Mouse (Mus musculus) kidney, adult 2 months (tissue): ENCODE measurements around the gene Rasl12. TPM values are rescaled to one million over a fixed set of nuclear protein-coding genes. Genes with fewer than 3 reads are reported as not detected.

Experiments
- DNase-seq: peaks from one replicate; pipeline ENCODE4 v3.0.0; 2021
- H3K27ac ChIP-seq: fragments of 200-500 bp; 2 replicates; pipeline ENCODE4 v1.5.1; 2012; ENCODE audit warnings: low read depth, low read length, control low read depth, inconsistent platforms; ENCODE audit not compliant: insufficient read depth
- H3K27me3 ChIP-seq: fragments of 200-500 bp; replicated peaks from 2 replicates; pipeline ENCODE4 v1.6.1; 2012; ENCODE audit warnings: mild to moderate bottlenecking, moderate library complexity, low read length, inconsistent platforms; ENCODE audit not compliant: control insufficient read depth, insufficient read depth
- H3K36me3 ChIP-seq: fragments of 200-500 bp; 2 replicates; pipeline ENCODE4 v1.6.1; 2012; ENCODE audit warnings: mild to moderate bottlenecking, moderate library complexity, low read length, inconsistent platforms; ENCODE audit not compliant: control insufficient read depth, insufficient read depth
- H3K4me1 ChIP-seq: fragments of 200-500 bp; 2 replicates; pipeline ENCODE4 v1.6.1; 2011; ENCODE audit warnings: low read length; ENCODE audit not compliant: control insufficient read depth, insufficient read depth
- H3K4me3 ChIP-seq: fragments of 200-500 bp; 2 replicates; pipeline ENCODE4 v1.5.1; 2011; ENCODE audit warnings: mild to moderate bottlenecking, low read depth, low read length, control low read depth; ENCODE audit not compliant: insufficient read depth
- CTCF ChIP-seq: fragments of 200-500 bp; conservative IDR thresholded peaks from 2 replicates; pipeline ENCODE4 v1.5.1; 2011; ENCODE audit warnings: low read depth, mild to moderate bottlenecking, control low read depth, low read length, moderate library complexity, mixed read lengths; ENCODE audit not compliant: insufficient read depth, insufficient read length
- POLR2A ChIP-seq: fragments of 200-500 bp; IDR thresholded peaks from one replicate; pipeline ENCODE4 v1.6.1; 2011; ENCODE audit warnings: low read depth, low read length, control low read depth
- WGBS: fragments of 180-500 bp; shearing (Covaris S2); methylation state at CpG from one replicate; pipeline ENCODE4 v1.1.7; 2018; 5-methylcytosine and 5-hydroxymethylcytosine counted together
- polyA plus RNA-seq: library from polyadenylated mRNA; depleted of rRNA; stranded (reverse); fragments of >200 nt; gene quantifications from 2 replicates; pipeline ENCODE4 v1.2.3, GENCODE M21; 2012; rRNA removed

Rasl12 gene
- polyA plus RNA-seq, 1 experiment: 9.5 TPM

GRCm38 (mm10) chr9:65464161-65464560 is 65.9 kb downstream of the Rasl12 start:
- H3K27ac ChIP-seq: no peak overlapping the region
- 76% methylated on average over 6 of the region's 6 CpGs for WGBS
- TF ChIP-seq POLR2A: no peak
- no peak for TF ChIP-seq CTCF

More at GRCm38 (mm10) chr9:65464161-65464560, 65.9 kb downstream of the Rasl12 start:
- Histone ChIP-seq H3K4me3 (no peak overlapping the region), H3K4me1 (peaks cover 8% of the 10 kb centered on the region; the same call in 1 of the 2 replicates), H3K36me3 (no peaks in the 10 kb centered on the region), H3K27me3 (no peaks in the 10 kb centered on the region)
- peak; percentile 69 for DNase-seq

Other genes starting within 250 kb of the Rasl12 start
- 11.0 and 11.9 TPM in 2 replicates for gene Parp16, start 203.2 kb upstream of the Rasl12 start, polyA plus RNA-seq
- gene Cilp, start 133.3 kb upstream of the Rasl12 start, polyA plus RNA-seq: 1.1 and 1.4 TPM in 2 replicates
- gene Clpx, start 104.2 kb upstream of the Rasl12 start, polyA plus RNA-seq: 24.4 and 25.8 TPM in 2 replicates
- 6.0 and 6.1 TPM in 2 replicates for gene Pdcd7, start 52.4 kb upstream of the Rasl12 start, polyA plus RNA-seq
- gene Ubap1l, start 37.5 kb upstream of the Rasl12 start, polyA plus RNA-seq: 0.25 and 0.33 TPM in 2 replicates
- 0.68 and 0.75 TPM in 2 replicates for gene Kbtbd13, start 6.9 kb upstream of the Rasl12 start, polyA plus RNA-seq
- gene Slc51b, start 24.4 kb downstream of the Rasl12 start, polyA plus RNA-seq: 13.0 and 15.0 TPM in 2 replicates
- gene Mtfmt, start 37.3 kb downstream of the Rasl12 start, polyA plus RNA-seq: 11.3 and 11.5 TPM in 2 replicates
- 32.3 and 34.3 TPM in 2 replicates for gene Spg21, start 62.4 kb downstream of the Rasl12 start, polyA plus RNA-seq
- 0.06 and 0.16 TPM in 2 replicates for gene Ankdd1a, start 121.7 kb downstream of the Rasl12 start, polyA plus RNA-seq
- 9.8 and 10.4 TPM in 2 replicates for gene Plekho2, start 181.5 kb downstream of the Rasl12 start, polyA plus RNA-seq
- gene Pif1, start 188.7 kb downstream of the Rasl12 start, polyA plus RNA-seq: 0.08 and 0.11 TPM in 2 replicates
- 257 and 303 TPM in 2 replicates for gene Rbpms2, start 231.1 kb downstream of the Rasl12 start, polyA plus RNA-seq